Mouse (Mus musculus): ENCODE measurements at regions not wholly inside any gene's neighbourhood (a gene's known extent, or its start where the extent isn't known, plus 50 kb on each side); places are given as distances from the start of the nearest gene placed in this dataset.

GRCm38 (mm10) chr16:76129982-76130381 lies 107.9 kb upstream of the Samsn1 start:
- peak; percentile 34 for TF ChIP-seq CTCF (conservative IDR thresholded peaks at IDR 0.05; ENCODE audit: low read length)
- no peak for TF ChIP-seq POU5F1 (IDR thresholded peaks at IDR 0.05; ENCODE audit: borderline replicate concordance, low read length)
- no peak for TF ChIP-seq NANOG (IDR thresholded peaks at IDR 0.05; ENCODE audit: borderline replicate concordance, low read length)
